Mouse (Mus musculus) G1E (cell line): ENCODE measurements at regions not wholly inside any gene's neighbourhood (a gene's known extent, or its start where the extent isn't known, plus 50 kb on each side); places are given as distances from the start of the nearest gene placed in this dataset.

Experiments
- CTCF ChIP-seq: IDR thresholded peaks from 2 replicates; pipeline ENCODE4 v1.5.1; 2012; ENCODE audit warnings: low read depth, low read length, inconsistent platforms, mixed read lengths
- GATA1 ChIP-seq: IDR thresholded peaks from 2 replicates; pipeline ENCODE4 v1.6.1; 2012; ENCODE audit warnings: borderline replicate concordance, low read length, inconsistent platforms, mixed read lengths

DNA sequence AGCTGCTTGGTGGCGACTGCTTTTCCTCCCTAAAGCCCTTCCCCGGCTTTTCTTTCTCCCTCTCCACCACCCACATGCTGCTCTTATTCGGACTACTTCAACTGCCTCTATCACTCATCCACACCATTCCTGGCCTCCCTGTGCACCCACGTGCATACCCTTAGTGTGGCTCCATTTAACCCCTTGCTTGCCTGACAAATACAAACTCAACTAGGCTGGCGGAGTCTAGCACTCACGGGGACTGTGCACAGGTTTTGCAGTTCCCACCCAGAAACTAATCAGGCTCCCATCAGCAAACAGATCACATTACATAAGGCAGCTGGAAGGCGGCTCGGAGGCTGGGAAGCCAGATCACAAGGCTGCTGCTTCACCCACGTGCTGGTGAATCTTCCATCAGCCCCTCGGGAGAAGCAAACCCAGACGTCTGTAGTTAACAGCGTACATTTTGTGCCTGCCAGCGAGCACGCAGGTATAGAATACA lies 287.0 kb upstream of the Rps6ka3 start:
- no peak for TF ChIP-seq GATA1
- no peak for TF ChIP-seq CTCF
